Mouse (Mus musculus) megakaryocyte, embryonic 14.5 days (primary cell): ENCODE measurements at regions not wholly inside any gene's neighbourhood (a gene's known extent, or its start where the extent isn't known, plus 50 kb on each side); places are given as distances from the start of the nearest gene placed in this dataset.

Source experiments
- FLI1 ChIP-seq: IDR thresholded peaks from 2 replicates; pipeline ENCODE4 v1.6.1; 2012; ENCODE audit warnings: low read length, inconsistent platforms, mixed read lengths
- GATA1 ChIP-seq: IDR thresholded peaks from 3 replicates; pipeline ENCODE4 v1.6.1; 2012; ENCODE audit warnings: mixed read lengths, low read length, inconsistent platforms, borderline replicate concordance

DNA sequence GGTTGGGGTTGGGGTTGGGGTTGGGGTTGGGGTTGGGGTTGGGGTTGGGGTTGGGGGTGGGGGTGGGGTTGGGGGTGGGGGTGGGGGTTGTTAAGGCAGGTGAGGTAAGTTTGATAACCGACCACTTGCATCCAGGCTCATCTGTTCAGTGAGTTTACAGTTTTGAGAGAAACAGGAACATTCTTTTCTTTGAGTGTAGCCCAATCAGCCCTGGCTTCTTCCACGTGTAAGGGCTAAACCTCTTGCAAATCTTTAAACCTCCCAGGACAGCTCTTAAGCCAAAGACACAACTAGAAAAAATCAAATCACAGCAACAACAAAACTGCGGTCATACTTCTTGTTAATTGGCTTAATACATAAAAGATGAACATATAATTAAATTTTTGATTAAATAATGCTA lies 173.1 kb upstream of the Gm5148 start:
- no peak for TF ChIP-seq GATA1
- TF ChIP-seq FLI1, result no peak
